Mouse (Mus musculus) heart, postnatal 25 days (tissue): ENCODE measurements around the gene Copa. TPM values are rescaled to one million over a fixed set of nuclear protein-coding genes. Genes with fewer than 3 reads are reported as not detected.

ENCODE experiments used
- DNase-seq: peaks from one replicate; pipeline ENCODE4 v3.0.0; 2022; ENCODE audit warnings: low spot score
- intact Hi-C: fragments of 180-260 bp; cut with DNase I; formaldehyde crosslinking; loops from one replicate; pipeline ENCODE4 v1.15.1; 2025
- total RNA-seq, 2 experiments: library from RNA; stranded (reverse); gene quantifications; 2 replicates each; pipeline ENCODE4 v1.2.3; 2021

The Copa gene
- total RNA-seq, result 100 to 1,000 TPM; 104 to 113 TPM

DNA sequence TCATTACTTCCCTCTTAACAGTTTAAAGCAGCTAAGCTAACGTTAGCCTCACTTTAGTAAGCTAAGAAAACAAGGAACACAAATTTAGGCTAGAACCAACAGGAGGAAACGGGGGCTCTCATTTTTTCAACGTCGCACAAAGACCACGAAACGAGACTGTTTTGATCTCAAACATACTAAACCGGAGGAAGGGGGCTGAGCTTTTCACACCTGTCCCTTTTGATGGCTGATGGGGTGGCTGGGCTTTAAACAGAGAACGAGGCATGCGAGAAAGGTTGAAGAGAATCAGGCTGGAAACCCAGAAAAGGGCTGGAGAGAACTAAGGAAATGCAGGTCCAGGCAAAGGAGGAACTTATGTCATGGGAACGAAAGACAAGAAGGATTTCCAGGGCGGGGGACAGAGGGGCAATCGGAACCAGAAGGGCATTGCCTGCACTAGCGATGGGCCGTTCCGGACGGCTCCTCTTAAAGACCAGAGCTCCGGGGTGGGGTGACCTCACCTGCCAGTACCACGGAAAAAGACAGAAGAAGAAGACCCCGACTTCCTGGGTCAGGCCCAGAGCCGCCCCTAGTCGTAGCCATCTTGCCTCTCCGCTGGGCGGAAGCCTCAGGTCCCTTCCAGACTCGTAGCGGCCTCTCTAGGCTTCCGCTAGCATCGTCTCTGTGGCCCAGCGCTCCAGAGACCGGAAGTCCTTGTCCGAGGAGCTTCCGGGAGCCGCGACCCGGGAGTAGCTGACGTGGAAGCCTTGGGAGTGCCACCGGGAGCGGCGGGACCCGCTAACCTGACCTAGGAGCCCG, at the start of gene Copa, which contains the start of gene Ncstn:
Gene Copa (plus strand): TSS at position 429 of the 798 bp plus-strand sequence.
Gene Ncstn (minus strand): TSS at position 695 of the 798 bp plus-strand sequence.
- peak; percentile 88 for DNase-seq
- intact Hi-C loops, result loop anchor here (1.0 to 5.0 kb wide), 2 partner anchors 45 to 294 kb away; partner anchors contain the start of genes Pex19 and Pigm

DNA sequence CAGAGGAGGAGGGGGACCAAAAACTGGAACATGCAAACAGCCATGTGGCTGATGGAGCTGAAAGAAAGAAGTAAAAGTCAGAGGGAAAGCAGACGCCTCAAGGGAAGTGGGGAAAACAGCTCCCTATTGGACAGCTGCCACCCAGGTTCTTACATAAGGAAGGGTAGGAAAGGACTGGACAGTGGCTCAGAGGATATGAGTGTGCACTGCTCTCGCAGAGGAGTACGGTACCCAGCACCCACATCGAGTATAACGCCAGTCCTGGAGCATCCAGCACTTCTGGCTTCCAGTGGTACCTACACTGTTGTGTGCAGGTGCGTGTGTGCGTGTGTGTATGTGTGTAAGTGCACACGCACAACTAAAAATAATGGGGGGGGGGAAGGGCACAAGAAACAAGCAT, 35.9 kb upstream of the Copa start:
- no peak for DNase-seq
- intact Hi-C loops, result loop anchor here (2.0 to 10.0 kb wide), 3 partner anchors 198 to 310 kb away; no protein-coding TSS in a partner anchor

DNA sequence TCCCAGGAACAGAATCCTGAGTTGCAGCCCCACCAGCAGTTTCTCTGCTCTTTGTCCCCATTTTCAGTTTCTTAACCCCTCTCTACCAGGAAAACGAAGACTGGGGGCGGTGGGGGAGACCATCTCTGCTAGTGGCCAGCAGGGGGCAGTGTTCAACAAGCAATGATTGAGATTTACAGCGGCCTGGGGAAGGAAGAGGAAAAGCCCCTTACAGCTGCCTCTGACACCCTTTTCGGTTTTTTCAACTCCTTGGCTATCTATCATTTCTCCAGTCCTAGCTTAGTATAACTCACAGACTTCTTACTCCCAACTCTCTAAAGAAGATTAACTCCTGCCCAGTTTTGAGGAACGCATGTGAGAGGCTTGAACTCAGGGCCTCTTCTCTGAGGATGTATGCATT, 35.4 kb upstream of the Copa start:
- DNase-seq, result no peak
- intact Hi-C loops, result loop anchor here (2.0 to 10.0 kb wide), 3 partner anchors 198 to 310 kb away; no protein-coding TSS in a partner anchor

DNA sequence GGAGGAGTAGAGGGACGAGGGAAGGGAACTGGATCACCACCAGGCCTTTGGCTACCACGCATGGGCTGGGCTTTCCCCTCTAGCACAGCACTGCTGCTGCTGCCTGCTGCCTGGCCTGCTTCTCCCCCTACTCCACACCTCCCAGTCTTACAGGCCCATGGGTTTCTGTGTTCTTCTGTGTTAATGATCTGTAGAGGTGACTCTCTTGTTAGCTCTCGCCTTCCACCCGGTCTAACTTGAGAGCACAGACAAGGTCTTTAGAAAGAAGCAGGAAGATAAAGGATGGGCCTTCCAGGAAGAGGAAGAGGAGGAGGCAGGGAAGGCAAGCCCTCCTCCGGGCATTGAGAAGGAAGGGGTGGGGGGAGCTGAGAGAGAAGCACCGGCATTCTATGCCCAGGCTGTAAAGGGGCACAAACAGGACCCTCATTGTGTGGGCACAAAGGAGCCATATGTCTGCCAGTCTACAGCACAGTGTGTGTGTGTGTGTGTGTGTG, 34.0 kb upstream of the Copa start:
- intact Hi-C loops, result loop anchor here (10.0 kb wide), 1 partner anchor 197 kb away; no protein-coding TSS in a partner anchor
- no peak for DNase-seq

DNA sequence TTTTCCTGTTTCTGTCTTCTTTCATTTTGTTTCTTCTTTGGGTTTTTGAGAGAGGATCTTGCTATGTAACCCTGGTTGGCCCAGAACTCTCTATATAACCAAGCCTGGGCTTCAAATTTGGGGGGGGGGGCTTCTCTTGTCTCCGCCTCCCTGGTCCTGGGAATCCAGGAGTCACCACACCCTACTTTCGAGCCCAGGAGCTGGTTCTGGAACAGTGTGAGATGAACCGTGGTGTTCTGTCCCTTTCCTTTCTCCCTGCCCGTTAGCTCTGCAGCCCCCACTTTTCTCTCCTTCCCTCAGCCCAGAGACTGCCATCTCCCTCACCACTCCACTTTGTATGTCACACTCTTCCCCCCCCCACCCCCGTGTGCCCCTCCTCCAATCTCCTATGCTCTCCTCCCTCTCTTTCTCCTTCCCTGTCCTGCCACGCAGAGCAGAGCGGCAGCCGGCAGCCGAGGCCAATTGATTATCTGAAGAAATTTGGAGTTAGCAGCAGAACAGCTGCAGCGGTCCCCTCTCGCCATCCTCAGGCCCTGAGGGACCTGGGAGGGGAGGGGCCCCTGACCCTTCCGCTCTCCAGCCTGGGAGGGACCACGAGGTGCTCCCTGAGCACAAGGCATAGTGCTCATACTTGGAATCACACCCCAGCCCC, 33.1 kb upstream of the Copa start:
- intact Hi-C loops, result loop anchor here (10.0 kb wide), 1 partner anchor 196 kb away; no protein-coding TSS in a partner anchor
- no peak for DNase-seq

DNA sequence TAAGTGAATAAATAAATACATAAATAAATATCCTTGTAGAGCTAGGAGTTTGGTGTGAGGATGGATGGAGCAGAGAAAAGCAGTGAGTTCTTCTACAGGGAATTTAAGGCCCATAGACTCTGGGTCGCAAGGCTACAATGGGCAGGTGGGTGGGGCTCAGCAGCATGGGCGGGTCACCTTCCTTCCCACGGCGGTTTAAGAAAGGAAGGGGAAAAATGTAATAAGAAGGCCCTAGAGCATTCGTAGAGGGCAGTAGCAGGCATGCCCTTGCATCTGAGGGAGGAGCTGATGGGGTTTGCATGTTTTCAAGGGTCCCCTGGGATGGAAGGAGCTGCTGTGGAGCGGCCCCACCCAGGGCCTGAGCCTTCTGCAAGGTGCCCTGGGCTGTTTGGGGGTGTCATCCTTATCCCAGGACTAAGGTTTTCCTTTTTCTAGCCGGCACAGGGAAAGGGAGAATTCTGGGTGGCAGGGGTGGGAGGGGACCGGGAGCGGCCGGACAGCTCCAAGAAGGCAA, 29.5 kb upstream of the Copa start:
- intact Hi-C loops, result no loop called here
- DNase-seq, result no peak

DNA sequence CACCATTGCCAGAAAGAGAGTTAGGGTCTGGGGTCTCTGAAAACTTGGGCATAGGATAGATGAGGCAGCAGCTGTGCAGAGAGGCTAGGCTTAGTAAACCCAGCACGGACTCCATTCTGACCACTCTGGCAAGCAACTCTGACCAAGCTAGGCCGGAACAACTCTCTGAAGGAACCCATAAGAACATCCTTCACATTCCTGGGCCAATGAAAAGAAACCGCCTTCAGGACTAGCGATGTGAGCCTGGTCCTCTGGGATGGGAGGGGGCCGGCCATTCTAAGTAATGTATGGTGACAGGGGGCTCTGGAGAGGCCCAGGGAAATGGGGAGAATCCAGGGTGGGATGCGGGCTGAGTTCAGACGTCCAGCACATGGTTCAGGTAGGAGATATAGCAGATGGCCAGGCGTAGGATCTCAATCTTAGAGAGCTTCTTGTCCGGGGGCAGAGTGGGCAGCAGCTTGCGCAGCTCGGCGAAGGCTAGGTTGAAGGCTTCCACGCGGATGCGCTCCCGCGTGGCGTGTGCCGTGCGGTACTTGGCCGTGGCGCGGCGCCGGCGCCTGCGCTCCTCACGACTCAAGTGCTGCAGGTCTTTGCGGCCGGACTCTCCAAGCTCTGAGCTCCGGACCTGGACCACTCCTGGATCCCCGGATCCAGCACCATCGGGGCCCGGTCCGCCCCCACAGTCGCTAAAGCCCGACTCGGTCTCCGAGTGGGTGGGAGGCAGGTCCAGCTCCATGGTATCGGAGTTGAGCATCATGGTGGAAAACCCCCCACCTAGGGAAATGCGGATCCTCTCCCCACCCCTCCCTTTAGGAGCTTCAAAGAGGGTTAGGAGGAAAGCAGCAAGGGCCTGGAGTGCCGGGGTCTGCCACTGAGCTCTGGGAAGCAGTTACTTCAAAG, 28.5 kb upstream of the Copa start:
- intact Hi-C loops, result no loop called here
- DNase-seq, result no peak

DNA sequence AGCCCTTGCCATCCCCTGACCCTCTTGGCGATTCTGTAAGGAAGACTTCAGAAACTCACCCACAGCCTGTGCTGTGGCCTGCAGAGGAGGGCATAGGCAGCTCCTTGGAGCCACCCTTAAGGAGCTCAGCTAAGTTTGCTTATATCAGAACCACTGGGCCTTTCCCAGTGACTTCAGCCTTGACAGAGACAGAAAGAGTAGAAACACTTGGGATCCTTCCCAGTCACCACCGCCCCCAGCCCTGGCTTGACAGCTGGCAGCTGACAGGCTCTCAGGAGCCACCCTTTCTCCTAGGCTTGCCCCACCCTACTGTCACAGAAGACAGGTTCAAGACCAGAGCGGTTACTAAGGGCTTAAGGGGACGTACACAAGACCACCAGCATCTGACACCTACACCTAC, 26.1 kb upstream of the Copa start:
- intact Hi-C loops, result no loop called here
- DNase-seq, result no peak

DNA sequence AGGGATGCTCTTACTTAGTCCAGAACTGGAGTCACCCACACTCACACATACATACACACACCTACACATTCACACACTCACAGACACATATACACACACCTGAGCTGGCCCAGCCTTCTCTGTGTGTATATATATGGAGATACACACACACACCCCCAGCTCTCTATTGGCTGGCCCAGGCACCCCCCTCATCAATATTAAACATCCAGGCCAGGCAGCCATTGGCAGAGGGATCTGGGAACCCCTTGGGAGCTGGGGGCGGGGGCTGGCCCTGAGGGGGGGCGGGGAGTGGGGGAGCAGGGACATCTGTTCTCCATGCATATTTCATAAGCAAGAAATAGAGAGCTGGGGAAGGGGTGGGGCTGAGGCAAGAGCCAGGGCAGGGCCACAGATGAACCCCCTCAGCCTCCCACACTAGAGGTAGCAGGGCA, 24.8 kb upstream of the Copa start, which contains the start of gene Nhlh1:
Gene Nhlh1 (minus strand): TSS at position 83 of the 431 bp plus-strand sequence.
- intact Hi-C loops, result no loop called here
- no peak for DNase-seq

DNA sequence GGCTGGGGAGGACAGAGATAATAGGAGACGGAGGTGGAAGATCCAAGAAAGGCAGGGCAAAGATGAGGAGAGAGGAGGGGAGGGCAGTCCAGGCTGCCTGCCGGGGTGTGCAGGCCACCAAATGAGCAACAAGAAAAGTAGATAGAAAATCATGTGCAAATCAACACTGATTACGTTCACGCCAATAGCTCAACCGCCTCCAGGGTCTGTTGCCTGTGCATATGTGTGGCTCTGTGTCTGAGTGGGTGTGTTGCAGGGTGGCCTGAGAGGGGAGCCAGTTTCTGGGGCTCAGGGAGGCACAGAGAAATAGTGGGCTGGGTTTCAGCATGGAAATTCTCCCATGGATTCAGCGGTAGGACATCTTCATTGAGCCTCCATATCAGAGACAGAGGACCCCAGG, 24.0 kb upstream of the Copa start:
- DNase-seq, result no peak
- intact Hi-C loops, result no loop called here

DNA sequence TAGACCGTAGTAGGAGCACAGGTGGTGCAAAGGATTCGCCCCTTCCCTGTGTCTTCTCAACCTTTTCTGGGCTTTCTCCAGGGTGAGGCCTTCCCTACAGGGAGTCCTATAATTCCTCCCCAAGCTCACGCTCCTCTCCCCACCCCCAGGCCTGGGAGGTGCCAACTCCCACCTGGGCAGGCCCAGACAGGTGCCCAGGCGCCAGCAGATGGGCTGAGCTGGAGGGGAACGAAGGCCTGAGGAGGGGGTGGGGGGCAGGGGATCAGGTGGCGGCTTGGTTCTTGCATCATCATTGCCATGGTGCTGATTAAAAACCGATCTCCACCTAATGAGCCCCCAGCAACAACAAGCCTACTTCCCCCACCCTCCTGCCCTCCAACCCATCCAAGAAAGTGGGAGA, 23.5 kb upstream of the Copa start:
- intact Hi-C loops, result no loop called here
- DNase-seq, result no peak

DNA sequence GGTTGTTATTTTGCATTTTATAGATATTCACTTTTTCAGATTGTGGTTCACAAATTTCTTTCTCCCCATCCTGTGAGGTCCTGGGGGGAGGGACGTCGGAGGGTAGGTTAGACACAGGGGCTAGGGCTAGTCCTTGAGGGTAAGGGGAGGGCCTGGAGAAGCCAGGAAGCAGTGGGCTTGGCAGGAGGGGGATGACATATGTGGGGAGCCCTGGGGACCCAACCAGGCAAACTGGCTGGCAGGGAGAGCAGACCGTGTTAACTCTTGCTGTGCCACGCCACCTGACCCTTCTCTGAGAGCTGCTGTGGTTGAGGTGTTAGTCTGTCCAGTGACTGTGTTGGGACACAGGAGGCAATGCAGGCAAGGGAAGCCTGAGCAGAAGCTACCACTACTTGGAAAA, 21.7 kb upstream of the Copa start:
- no peak for DNase-seq
- intact Hi-C loops, result no loop called here

DNA sequence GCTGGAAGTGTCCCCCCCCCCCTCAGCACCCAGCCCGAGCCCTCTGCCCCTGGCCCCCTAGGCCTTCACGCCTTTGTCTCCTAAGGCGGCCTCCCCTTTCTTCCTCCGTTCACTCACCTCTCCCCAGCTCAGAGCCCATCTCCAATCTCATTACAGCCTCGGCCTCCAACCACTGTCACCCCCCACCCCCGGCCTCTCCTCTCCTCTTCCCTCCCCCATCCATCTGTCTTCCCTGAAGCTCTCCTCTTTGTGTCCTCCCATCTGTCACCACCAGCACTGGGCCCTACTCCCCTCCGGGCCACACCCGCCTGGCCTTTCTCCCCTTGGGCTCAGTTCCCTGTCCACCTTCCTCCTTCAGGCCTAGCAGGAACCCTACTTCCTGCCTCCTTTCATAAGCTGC, 21.1 kb upstream of the Copa start:
- DNase-seq, result no peak
- intact Hi-C loops, result no loop called here

DNA sequence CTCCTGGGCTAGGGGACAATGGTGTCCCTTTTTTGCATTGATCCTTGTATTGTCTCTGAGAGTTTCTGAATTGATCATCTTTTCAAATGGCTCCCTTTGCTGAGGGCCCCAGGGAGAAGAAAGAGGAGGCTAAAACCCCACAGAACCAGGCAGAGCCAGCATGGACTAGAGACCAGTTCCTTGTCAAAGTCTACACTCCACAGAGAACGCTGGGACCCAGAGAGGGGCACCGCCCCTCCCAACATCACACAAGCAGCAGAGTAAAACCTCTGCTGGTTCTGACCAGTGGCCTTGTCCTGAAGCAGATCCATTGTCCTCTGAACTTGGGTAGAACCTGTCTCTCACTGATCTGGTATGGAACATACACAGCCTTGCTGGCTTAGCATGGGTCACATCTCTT, 20.2 kb upstream of the Copa start:
- DNase-seq, result no peak
- intact Hi-C loops, result no loop called here

DNA sequence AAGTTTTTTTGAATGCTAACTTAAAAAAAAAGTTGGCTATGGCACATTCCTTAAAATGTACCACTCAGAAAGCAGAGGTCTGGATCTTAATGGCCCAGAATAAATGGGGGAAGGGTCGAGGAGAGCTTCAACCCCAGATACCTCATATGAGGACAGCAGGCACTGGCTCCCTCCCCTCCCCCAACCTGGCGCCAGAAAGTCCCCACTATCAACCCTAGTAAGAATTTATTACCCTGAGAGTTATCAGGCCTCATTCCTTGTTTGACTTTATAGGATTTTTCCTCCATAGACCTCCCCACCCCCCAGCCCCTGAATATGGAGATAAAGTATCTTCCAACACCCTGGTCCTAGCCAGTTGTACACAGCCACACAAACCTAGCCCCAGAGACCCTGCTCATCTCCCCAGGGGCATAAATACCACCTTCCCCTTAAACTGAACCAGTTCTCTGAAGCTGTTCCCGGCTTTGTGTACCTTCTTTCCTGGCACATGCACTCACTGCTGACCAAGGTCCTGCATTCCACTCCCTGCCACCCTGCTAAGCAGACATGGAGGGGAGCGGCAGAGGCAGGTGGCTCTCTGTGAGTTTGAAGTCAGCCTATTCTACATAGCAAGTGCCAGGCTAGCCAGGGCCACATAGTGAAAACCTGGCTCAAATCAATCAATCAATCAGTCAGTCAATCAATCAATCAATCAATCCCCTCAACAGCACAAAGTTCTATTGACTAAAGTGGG, 18.9 kb upstream of the Copa start:
- DNase-seq, result no peak

DNA sequence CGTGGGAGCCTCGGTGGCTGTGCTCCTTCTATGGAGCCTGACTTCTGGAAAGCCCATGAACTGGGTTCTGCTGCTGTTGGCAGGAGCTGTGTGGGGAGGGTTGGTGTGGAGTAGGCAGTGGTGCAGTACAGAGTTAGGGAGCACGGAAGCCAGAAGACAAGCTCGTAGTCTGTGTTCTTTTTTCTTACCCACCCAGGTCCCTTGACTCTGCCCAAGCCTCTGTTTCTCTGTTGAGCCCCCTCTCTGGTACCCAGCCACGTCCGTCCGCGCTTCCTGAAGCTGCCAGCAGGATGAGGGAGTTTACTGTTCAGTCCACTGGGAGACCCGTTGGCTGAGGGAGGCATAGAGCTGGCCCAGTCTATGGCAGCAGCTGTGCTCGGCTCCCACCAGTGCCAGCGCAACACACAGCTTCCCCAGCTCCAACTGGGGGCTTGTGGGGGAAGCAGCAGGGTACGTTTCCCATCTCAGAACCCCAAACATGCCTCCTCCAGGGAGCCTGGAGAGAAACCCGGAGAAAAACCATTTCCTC, 17.7 kb upstream of the Copa start:
- intact Hi-C loops, result no loop called here
- DNase-seq, result no peak

More for the DNA sequence above, 18.9 kb upstream of the Copa start:
- intact Hi-C loops, result no loop called here

DNA sequence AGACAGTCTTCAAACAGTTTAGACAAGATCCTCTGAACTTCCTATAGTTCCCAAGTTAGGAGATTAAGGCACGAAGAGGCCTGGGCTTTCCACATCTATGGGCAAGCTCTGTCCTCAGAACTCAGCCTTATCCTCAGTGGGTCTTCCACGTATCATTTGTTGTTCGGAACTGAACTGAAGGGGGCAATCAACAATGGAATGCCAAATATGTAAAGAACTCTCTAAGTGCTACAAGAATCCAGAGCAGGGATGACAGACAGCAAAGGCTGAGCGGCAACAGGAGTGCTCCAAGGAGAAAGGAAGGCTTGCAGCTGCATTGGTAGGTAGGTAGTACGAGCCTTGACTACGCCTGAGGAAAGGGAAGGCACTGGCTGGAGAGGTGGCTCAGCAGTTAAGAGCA, 12.1 kb upstream of the Copa start:
- DNase-seq, result no peak
- intact Hi-C loops, result no loop called here

DNA sequence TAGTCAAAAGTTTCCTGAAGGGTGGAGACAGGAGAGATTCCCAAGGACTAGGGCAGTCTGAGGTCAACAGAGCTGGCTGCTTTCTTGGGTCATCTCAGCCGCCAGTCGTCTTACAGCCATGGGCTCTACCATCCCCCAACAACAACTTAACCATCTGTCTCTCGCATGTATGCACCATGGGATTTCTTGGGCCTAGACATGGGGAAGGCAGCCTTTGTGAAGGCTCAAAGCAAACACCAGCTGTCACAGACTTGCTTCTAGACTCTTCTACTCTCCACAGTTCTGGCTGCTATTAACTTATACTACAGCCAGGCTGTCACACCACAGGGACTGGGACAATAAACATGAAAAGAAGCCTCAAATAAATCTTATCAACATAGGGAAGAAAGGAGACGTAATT, 10.8 kb upstream of the Copa start:
- intact Hi-C loops, result no loop called here
- no peak for DNase-seq

DNA sequence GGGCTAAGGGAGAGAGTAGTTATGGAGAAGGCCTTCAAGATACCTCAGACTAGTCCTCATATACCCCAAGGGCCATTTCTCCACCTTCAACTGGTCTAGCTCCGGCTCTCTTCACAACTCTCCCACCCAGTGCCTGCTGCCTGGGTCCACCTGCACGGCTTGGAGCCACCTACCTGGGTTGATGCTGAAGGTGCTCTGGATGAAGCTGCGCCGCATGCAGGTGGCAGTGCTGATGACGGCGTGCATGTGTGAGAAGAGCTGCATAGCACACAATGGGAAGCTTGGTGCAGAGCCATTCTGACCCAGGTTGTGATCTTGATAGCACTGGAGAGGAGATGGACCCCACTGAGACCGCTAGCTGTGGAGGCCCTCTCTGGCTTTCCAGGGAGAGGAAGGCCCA, 9.7 kb upstream of the Copa start:
- no peak for DNase-seq
- intact Hi-C loops, result no loop called here
